Mouse (Mus musculus): ENCODE results near the gene Krt75. TPM values are rescaled to one million over a fixed set of nuclear protein-coding genes. Genes with fewer than 3 reads are reported as not detected.

The Krt75 gene
- not detected for polyA plus RNA-seq (2017; shearing (Covaris generic))

GRCm38 (mm10) chr15:101573796-101574345, at the start of gene Krt75:
TSS of gene Krt75 (minus strand) at chr15:101573904.

GRCm38 (mm10) chr15:101562850-101563249, 10.9 kb downstream of the Krt75 start, which contains the start of gene Krt90:
TSS of gene Krt90 (minus strand) at chr15:101562950.

GRCm38 (mm10) chr15:101550567-101550966, 23.1 kb downstream of the Krt75 start, which contains the start of gene Krt82:
TSS of gene Krt82 (minus strand) at chr15:101550667.

GRCm38 (mm10) chr15:101532720-101533119, 41.0 kb downstream of the Krt75 start, which contains the start of gene Krt84:
TSS of gene Krt84 (minus strand) at chr15:101532820.

GRCm38 (mm10) chr15:101517161-101517560, 56.5 kb downstream of the Krt75 start, which contains the start of gene Gm49425:
TSS of gene Gm49425 (minus strand) at chr15:101517261.

Other genes with a start within 250 kb of the Krt75 start
- gene Krt80, start 203.7 kb downstream of the Krt75 start, polyA plus RNA-seq (2017; shearing (Covaris generic)) = 0.10 TPM
- not detected for gene Krt7, start 162.9 kb downstream of the Krt75 start, polyA plus RNA-seq (2017; shearing (Covaris generic))
- gene Krt87, start 135.1 kb downstream of the Krt75 start, polyA plus RNA-seq (2017; shearing (Covaris generic)) = 0.44 TPM
- not detected for gene Krt88, start 126.2 kb downstream of the Krt75 start, polyA plus RNA-seq (2017; shearing (Covaris generic))
- not detected for gene Krt81, start 110.2 kb downstream of the Krt75 start, polyA plus RNA-seq (2017; shearing (Covaris generic))
- not detected for gene Krt86, start 100.4 kb downstream of the Krt75 start, polyA plus RNA-seq (2017; shearing (Covaris generic))
- gene Krt83, start 82.4 kb downstream of the Krt75 start, polyA plus RNA-seq (2017; shearing (Covaris generic)) = 5.7 TPM
- not detected for gene Gm49425, start 56.6 kb downstream of the Krt75 start, polyA plus RNA-seq (2017; shearing (Covaris generic))
- not detected for gene Krt84, start 41.1 kb downstream of the Krt75 start, polyA plus RNA-seq (2017; shearing (Covaris generic))
- not detected for gene Krt82, start 23.2 kb downstream of the Krt75 start, polyA plus RNA-seq (2017; shearing (Covaris generic))
- gene Krt90, start 11.0 kb downstream of the Krt75 start, polyA plus RNA-seq (2017; shearing (Covaris generic)) = not detected
- gene Gm5414, start 54.3 kb upstream of the Krt75 start, polyA plus RNA-seq (2017; shearing (Covaris generic)) = not detected
- gene Gm5478, start 73.5 kb upstream of the Krt75 start, polyA plus RNA-seq (2017; shearing (Covaris generic)) = not detected
- gene Krt6b, start 106.4 kb upstream of the Krt75 start, polyA plus RNA-seq (2017; shearing (Covaris generic)) = not detected
- gene Krt6a, start 120.4 kb upstream of the Krt75 start, polyA plus RNA-seq (2017; shearing (Covaris generic)) = not detected
- gene Krt5, start 139.0 kb upstream of the Krt75 start, polyA plus RNA-seq (2017; shearing (Covaris generic)) = not detected
- gene Krt71, start 169.2 kb upstream of the Krt75 start, polyA plus RNA-seq (2017; shearing (Covaris generic)) = not detected
- not detected for gene Krt72, start 212.6 kb upstream of the Krt75 start, polyA plus RNA-seq (2017; shearing (Covaris generic))
- not detected for gene Krt73, start 228.4 kb upstream of the Krt75 start, polyA plus RNA-seq (2017; shearing (Covaris generic))
- gene Krt2, start 244.3 kb upstream of the Krt75 start, polyA plus RNA-seq (2017; shearing (Covaris generic)) = not detected

Measured in activated CD4-positive, CD25-positive, alpha-beta regulatory T cell, adult 9 weeks (primary cell).